Mouse (Mus musculus) E14TG2a.4 (cell line): ENCODE data around the gene Prr12.

ENCODE experiments used
- CTCF ChIP-seq: conservative IDR thresholded peaks from 2 replicates; pipeline ENCODE4 v1.5.1; 2014; ENCODE audit warnings: low read length
- NANOG ChIP-seq: IDR thresholded peaks from 2 replicates; pipeline ENCODE4 v1.6.1; 2014; ENCODE audit warnings: borderline replicate concordance, low read length, mixed read lengths
- POU5F1 ChIP-seq: IDR thresholded peaks from 2 replicates; pipeline ENCODE4 v1.6.1; 2014; ENCODE audit warnings: low read length, borderline replicate concordance

DNA sequence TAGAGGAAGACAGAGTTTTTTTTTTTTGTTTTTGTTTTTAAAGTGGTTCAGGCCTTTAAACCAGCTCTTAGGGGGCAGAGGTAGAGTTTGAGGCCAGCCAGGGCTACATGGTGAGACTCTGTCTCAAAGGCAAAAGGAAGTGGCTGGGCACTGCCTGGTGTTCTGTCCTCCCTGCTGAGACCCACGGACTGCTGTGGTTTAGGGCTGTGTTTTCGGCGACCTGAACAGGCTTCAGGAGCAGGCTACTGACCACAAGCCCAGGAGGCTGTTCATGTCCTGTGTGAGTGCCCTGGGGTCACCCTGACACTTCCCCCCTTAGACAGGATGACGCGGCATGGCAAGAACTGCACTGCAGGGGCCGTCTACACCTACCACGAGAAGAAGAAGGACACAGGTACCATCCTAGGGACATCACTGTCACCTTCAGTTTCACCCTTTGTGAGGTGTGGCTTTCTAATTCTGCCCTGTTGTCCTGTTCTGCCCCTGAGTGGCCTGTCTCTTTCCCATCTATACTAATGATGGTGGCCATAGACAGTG lies 20.6 kb upstream of the Prr12 start:
- TF ChIP-seq CTCF = no peak
- no peak for TF ChIP-seq POU5F1
- TF ChIP-seq NANOG = no peak
